Mouse (Mus musculus) layer of hippocampus, postnatal 14 days (tissue): ENCODE results near the gene Gm16506. TPM values are rescaled to one million over a fixed set of nuclear protein-coding genes. Genes with fewer than 3 reads are reported as not detected.
"Not testable (repeated sequence)": the region's sequence is repeated elsewhere in the genome, so short reads cannot be mapped to it uniquely, and the experiment has no call there.

Experiments
- DNase-seq, 2 experiments: peaks; one replicate each; pipeline ENCODE4 v3.0.0; 2021 to 2022; ENCODE audit warnings: low spot score in 2 of 2, mixed read lengths in 1 of 2
- long read RNA-seq, 2 experiments: library from polyadenylated mRNA; stranded (forward); transcript quantifications; one replicate each; pipeline ENCODE4 v2.0.0; 2021
- total RNA-seq, 2 experiments: library from RNA; stranded (reverse); gene quantifications; 2 replicates each; pipeline ENCODE4 v1.2.3; 2021

Gm16506 gene
- total RNA-seq = not detected
- long read RNA-seq, experiment 1 = 0 reads
- long read RNA-seq, experiment 2 = 0 reads

DNA sequence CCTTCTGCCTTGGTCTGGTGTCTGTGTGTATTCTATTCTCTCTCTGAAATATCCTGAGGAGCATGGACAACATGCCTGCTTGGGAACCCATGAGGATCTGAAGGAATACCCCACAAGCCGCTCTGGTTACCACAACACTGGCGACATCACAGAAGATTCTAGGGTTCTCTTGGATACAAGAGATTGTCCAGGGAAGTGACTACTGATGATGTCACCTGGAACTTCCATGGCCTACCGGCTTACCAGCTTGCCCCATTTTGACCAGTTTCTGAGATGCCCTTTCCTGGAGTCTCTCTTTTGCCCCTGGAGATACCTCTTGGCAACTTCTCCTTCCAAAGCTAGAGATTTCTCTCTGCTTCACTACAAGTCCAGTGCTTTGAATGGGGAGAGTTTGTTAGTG is at the start of gene Gm16506:
Gene Gm16506, minus strand, starts transcription at position 101 of the 400 bp plus-strand sequence.
- DNase-seq = not testable (repeated sequence)

DNA sequence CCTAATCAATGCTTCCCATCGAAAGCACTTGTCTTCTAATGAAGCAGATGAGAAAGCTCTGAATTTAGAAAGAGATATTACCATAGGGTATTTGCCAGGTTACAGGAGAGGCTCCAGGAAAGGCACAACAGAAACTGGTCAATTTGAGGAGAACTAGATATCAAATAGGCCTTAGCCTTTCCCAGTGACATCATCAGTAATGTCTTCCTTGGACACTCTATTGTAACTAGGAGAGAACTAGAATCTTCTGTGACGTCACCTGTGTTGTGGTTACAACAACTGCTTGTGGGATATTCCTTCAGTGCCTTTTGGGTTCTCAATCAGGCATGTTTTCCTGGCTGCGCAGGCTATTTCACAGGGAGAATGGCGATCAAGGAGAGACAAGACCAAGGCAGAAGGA is 20.3 kb upstream of the Gm16506 start, which contains the start of gene Gm6526:
Gene Gm6526, plus strand, starts transcription at position 301 of the 400 bp plus-strand sequence.
- not testable (repeated sequence) for DNase-seq

DNA sequence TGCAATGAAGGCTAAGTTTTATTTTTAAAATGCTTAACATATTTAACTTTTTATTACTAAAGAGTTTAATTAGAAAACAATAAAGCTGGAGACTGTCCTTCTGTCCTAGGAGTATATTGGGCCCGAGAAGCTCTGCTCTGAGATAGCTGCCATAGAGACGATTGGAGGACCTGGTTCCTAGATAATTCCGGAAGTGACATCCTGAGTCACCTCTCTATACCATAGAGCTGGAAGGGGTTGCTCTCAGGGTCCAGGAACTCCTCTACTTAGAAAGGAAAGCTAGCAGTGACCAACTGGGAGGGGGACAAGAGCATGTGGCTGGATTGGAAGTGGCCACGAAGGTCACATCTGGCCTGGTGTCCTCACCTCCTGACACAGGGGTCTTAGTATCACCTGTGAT is 29.7 kb downstream of the Gm16506 start, which contains the start of gene Gm7324:
Gene Gm7324, plus strand, starts transcription at position 208 of the 400 bp plus-strand sequence.
- not testable (repeated sequence) for DNase-seq

DNA sequence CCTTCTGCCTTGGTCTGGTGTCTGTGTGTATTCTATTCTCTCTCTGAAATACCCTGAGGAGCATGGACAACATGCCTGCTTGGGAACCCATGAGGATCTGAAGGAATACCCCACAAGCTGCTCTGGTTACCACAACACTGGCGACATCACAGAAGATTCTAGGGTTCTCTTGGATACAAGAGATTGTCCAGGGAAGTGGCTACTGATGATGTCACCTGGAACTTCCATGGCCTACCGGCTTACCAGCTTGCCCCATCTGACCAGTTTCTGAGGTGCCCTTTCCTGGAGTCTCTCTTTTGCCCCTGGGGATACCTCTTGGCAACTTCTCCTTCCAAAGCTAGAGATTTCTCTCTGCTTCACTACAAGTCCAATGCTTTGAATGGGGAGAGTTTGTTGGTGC is 50.2 kb downstream of the Gm16506 start, which contains the start of gene Gm8165:
Gene Gm8165, minus strand, starts transcription at position 101 of the 400 bp plus-strand sequence.
- not testable (repeated sequence) for DNase-seq

Other genes starting within 250 kb of the Gm16506 start
- gene Gm5799, start 183.9 kb downstream of the Gm16506 start, total RNA-seq = under 1 TPM in 1 of 2 experiments, not detected in 1; 0.38 TPM
- not detected for gene Gm17654, start 148.3 kb downstream of the Gm16506 start, total RNA-seq
- gene Gm10375, start 119.5 kb downstream of the Gm16506 start, total RNA-seq = not detected
- gene Gm8165, start 50.3 kb downstream of the Gm16506 start, total RNA-seq = not detected
- gene Gm7324, start 29.7 kb downstream of the Gm16506 start, total RNA-seq = 1 to 10 TPM in 1 of 2 experiments, under 1 TPM in 1; 0.86 to 1.2 TPM
- gene Gm6526, start 20.4 kb upstream of the Gm16506 start, total RNA-seq = not detected
- not detected for gene Gm8180, start 57.3 kb upstream of the Gm16506 start, total RNA-seq
- not detected for gene Ear1, start 148.0 kb upstream of the Gm16506 start, total RNA-seq
- not detected for gene Ear10, start 196.1 kb upstream of the Gm16506 start, total RNA-seq
- under 1 TPM in 1 of 2 experiments, not detected in 1; 0.29 TPM for gene Gm8113, start 197.9 kb upstream of the Gm16506 start, total RNA-seq
- not detected for gene Ang5, start 229.6 kb upstream of the Gm16506 start, total RNA-seq